Mouse (Mus musculus) erythroblast, embryonic 14.5 days (primary cell): Measurements from ENCODE around the gene Plxdc2.

Source experiments
- GATA1 ChIP-seq: IDR thresholded peaks from 2 replicates; pipeline ENCODE4 v1.6.1; 2012; ENCODE audit warnings: low read length, inconsistent platforms, mixed read lengths
- TAL1 ChIP-seq: IDR thresholded peaks from 3 replicates; pipeline ENCODE4 v1.6.1; 2012; ENCODE audit warnings: low read length, inconsistent platforms, mixed read lengths

GRCm38 (mm10) chr2:16774114-16774433 is 418.0 kb downstream of the Plxdc2 start:
- TF ChIP-seq TAL1 (no peak), GATA1 (no peak)
